Mouse (Mus musculus): ENCODE data around the gene Anks1. TPM values are rescaled to one million over a fixed set of nuclear protein-coding genes. Genes with fewer than 3 reads are reported as not detected.

The Anks1 gene
- polyA plus RNA-seq, 1 experiment: 74.2 TPM

- no peaks in the 10 kb centered on the region for H3K27me3 ChIP-seq (ENCODE audit: control insufficient read depth, insufficient read depth, low read length)
- WGBS: 72% methylated on average over 4 of the region's 4 CpGs
- peaks cover 10% of the 10 kb centered on the region for H3K4me1 ChIP-seq (ENCODE audit: control insufficient read depth, insufficient read depth, low read length)
- no peak overlapping the region for H3K27ac ChIP-seq (ENCODE audit: insufficient read depth, low read length)
- no peak for DNase-seq
- TF ChIP-seq POLR2A (IDR thresholded peaks at IDR 0.05; ENCODE audit: borderline replicate concordance, insufficient read depth, low read length): no peak
- TF ChIP-seq CTCF (IDR thresholded peaks at IDR 0.05; ENCODE audit: borderline replicate concordance, insufficient read depth, low read depth, low read length): no peak
- no peak overlapping the region for H3K4me3 ChIP-seq (replicated peaks; ENCODE audit: insufficient read depth, low read depth, low read length)
Observed at GRCm38 (mm10) chr17:27916366-27916765, 7.3 kb downstream of the Anks1 start.

DNA sequence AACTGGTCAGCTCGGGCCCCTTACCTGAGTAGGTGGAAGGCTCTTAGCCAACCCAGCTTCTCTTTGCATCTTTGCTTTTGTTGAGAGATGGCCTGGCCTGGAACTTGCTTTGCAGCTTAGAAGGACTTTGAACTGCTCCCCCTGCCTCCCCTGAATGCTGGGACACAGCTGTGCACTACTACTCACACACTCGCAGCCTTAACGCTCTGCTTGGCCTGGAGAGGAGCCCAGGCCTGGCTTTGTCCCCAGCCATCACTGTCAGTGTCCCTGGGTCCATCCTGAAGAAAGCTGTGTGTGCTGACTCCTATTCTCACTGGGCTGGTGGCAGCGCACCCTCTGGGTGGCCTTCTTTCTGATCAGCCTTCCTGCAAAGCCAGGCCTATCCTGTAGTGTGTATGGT, 11.6 kb downstream of the Anks1 start:
- Histone ChIP-seq H3K4me1 (ENCODE audit: control insufficient read depth, insufficient read depth, low read length) (peaks cover 13% of the 10 kb centered on the region), H3K4me3 (replicated peaks; ENCODE audit: insufficient read depth, low read depth, low read length) (no peak overlapping the region), H3K27ac (ENCODE audit: insufficient read depth, low read length) (no peak overlapping the region), H3K27me3 (ENCODE audit: control insufficient read depth, insufficient read depth, low read length) (no peaks in the 10 kb centered on the region)
- no peak for TF ChIP-seq POLR2A (IDR thresholded peaks at IDR 0.05; ENCODE audit: borderline replicate concordance, insufficient read depth, low read length)
- no peak for TF ChIP-seq CTCF (IDR thresholded peaks at IDR 0.05; ENCODE audit: borderline replicate concordance, insufficient read depth, low read depth, low read length)
- WGBS: 26% methylated on average over 4 of the region's 4 CpGs
- DNase-seq: no peak

DNA sequence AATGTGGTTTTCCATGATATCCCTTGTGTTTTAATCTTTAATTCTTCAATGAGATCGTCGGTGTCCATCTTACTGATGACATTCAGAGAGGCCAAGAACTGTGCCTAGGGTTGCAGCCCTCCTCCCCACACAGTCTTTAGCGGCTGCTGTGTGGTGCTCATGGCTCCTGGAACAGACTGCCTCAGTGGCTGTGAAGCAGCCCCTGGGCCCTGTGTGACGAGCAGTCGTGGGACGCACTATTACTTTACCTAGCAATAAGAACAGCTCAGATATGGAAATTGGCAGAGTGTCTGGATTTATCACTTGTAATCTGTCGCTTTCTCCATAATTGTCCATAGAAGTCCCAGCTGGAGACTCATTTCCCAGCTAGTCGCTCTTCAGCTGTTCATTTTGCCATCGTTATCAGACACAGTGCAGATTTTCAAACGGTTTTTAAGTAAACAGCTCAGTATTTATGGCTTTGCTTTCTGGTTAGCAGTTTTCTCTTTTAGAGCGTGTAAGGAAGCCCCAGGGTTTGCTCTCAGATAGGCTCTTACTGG, 13.1 kb downstream of the Anks1 start:
- Histone ChIP-seq H3K27ac (ENCODE audit: insufficient read depth, low read length) (no peak overlapping the region), H3K27me3 (ENCODE audit: control insufficient read depth, insufficient read depth, low read length) (no peaks in the 10 kb centered on the region), H3K4me3 (replicated peaks; ENCODE audit: insufficient read depth, low read depth, low read length) (no peak overlapping the region), H3K4me1 (ENCODE audit: control insufficient read depth, insufficient read depth, low read length) (peaks cover 26% of the 10 kb centered on the region)
- no peak for TF ChIP-seq CTCF (IDR thresholded peaks at IDR 0.05; ENCODE audit: borderline replicate concordance, insufficient read depth, low read depth, low read length)
- no peak for TF ChIP-seq POLR2A (IDR thresholded peaks at IDR 0.05; ENCODE audit: borderline replicate concordance, insufficient read depth, low read length)
- no peak for DNase-seq
- WGBS: 60% methylated on average over 11 of the region's 11 CpGs

- 87% methylated on average over 4 of the region's 4 CpGs for WGBS
- no peaks in the 10 kb centered on the region for H3K27me3 ChIP-seq (ENCODE audit: control insufficient read depth, insufficient read depth, low read length)
- no peak overlapping the region for H3K27ac ChIP-seq (ENCODE audit: insufficient read depth, low read length)
- peaks cover 29% of the 10 kb centered on the region for H3K4me1 ChIP-seq (ENCODE audit: control insufficient read depth, insufficient read depth, low read length)
- no peak for TF ChIP-seq CTCF (IDR thresholded peaks at IDR 0.05; ENCODE audit: borderline replicate concordance, insufficient read depth, low read depth, low read length)
- TF ChIP-seq POLR2A (IDR thresholded peaks at IDR 0.05; ENCODE audit: borderline replicate concordance, insufficient read depth, low read length): no peak
- no peak overlapping the region for H3K4me3 ChIP-seq (replicated peaks; ENCODE audit: insufficient read depth, low read depth, low read length)
- no peak for DNase-seq
Observed at GRCm38 (mm10) chr17:27925054-27925453, 15.9 kb downstream of the Anks1 start.

- no peak for DNase-seq
- Histone ChIP-seq H3K4me1 (ENCODE audit: control insufficient read depth, insufficient read depth, low read length) (peaks cover 25% of the 10 kb centered on the region), H3K4me3 (replicated peaks; ENCODE audit: insufficient read depth, low read depth, low read length) (no peak overlapping the region), H3K27me3 (ENCODE audit: control insufficient read depth, insufficient read depth, low read length) (no peaks in the 10 kb centered on the region), H3K27ac (ENCODE audit: insufficient read depth, low read length) (no peak overlapping the region)
- TF ChIP-seq CTCF (IDR thresholded peaks at IDR 0.05; ENCODE audit: borderline replicate concordance, insufficient read depth, low read depth, low read length) (no peak), POLR2A (IDR thresholded peaks at IDR 0.05; ENCODE audit: borderline replicate concordance, insufficient read depth, low read length) (no peak)
- WGBS: 41% methylated on average over 7 of the region's 7 CpGs
Observed at GRCm38 (mm10) chr17:27925504-27925903, 16.4 kb downstream of the Anks1 start.

GRCm38 (mm10) chr17:27930291-27930690, 21.2 kb downstream of the Anks1 start:
- WGBS: 88% methylated on average over 5 of the region's 5 CpGs

GRCm38 (mm10) chr17:27931826-27932225, 22.7 kb downstream of the Anks1 start:
- no peak for DNase-seq
- 87% methylated on average over 4 of the region's 4 CpGs for WGBS

More at GRCm38 (mm10) chr17:27930291-27930690, 21.2 kb downstream of the Anks1 start:
- H3K4me3 ChIP-seq (replicated peaks; ENCODE audit: insufficient read depth, low read depth, low read length): no peak overlapping the region
- peaks cover 17% of the 10 kb centered on the region for H3K4me1 ChIP-seq (ENCODE audit: control insufficient read depth, insufficient read depth, low read length)
- TF ChIP-seq POLR2A (IDR thresholded peaks at IDR 0.05; ENCODE audit: borderline replicate concordance, insufficient read depth, low read length) (no peak), CTCF (IDR thresholded peaks at IDR 0.05; ENCODE audit: borderline replicate concordance, insufficient read depth, low read depth, low read length) (no peak)
- no peak for DNase-seq
- no peaks in the 10 kb centered on the region for H3K27me3 ChIP-seq (ENCODE audit: control insufficient read depth, insufficient read depth, low read length)
- no peak overlapping the region for H3K27ac ChIP-seq (ENCODE audit: insufficient read depth, low read length)

GRCm38 (mm10) chr17:27934136-27934910, 25.2 kb downstream of the Anks1 start:
- no peak for TF ChIP-seq POLR2A (IDR thresholded peaks at IDR 0.05; ENCODE audit: borderline replicate concordance, insufficient read depth, low read length)
- no peak for TF ChIP-seq CTCF (IDR thresholded peaks at IDR 0.05; ENCODE audit: borderline replicate concordance, insufficient read depth, low read depth, low read length)
- no peak for DNase-seq
- H3K27ac ChIP-seq (ENCODE audit: insufficient read depth, low read length): no peak overlapping the region
- WGBS: 91% methylated on average over 10 of the region's 10 CpGs
- H3K4me1 ChIP-seq (ENCODE audit: control insufficient read depth, insufficient read depth, low read length): peaks cover 21% of the 10 kb centered on the region
- H3K27me3 ChIP-seq (ENCODE audit: control insufficient read depth, insufficient read depth, low read length): no peaks in the 10 kb centered on the region
- no peak overlapping the region for H3K4me3 ChIP-seq (replicated peaks; ENCODE audit: insufficient read depth, low read depth, low read length)

More at GRCm38 (mm10) chr17:27931826-27932225, 22.7 kb downstream of the Anks1 start:
- H3K27ac ChIP-seq (ENCODE audit: insufficient read depth, low read length): no peak overlapping the region
- H3K4me3 ChIP-seq (replicated peaks; ENCODE audit: insufficient read depth, low read depth, low read length): no peak overlapping the region
- H3K27me3 ChIP-seq (ENCODE audit: control insufficient read depth, insufficient read depth, low read length): no peaks in the 10 kb centered on the region
- H3K4me1 ChIP-seq (ENCODE audit: control insufficient read depth, insufficient read depth, low read length): peaks cover 6% of the 10 kb centered on the region
- no peak for TF ChIP-seq CTCF (IDR thresholded peaks at IDR 0.05; ENCODE audit: borderline replicate concordance, insufficient read depth, low read depth, low read length)
- no peak for TF ChIP-seq POLR2A (IDR thresholded peaks at IDR 0.05; ENCODE audit: borderline replicate concordance, insufficient read depth, low read length)
